Mouse (Mus musculus): ENCODE measurements around the gene Map3k12.

The Map3k12 gene

DNA sequence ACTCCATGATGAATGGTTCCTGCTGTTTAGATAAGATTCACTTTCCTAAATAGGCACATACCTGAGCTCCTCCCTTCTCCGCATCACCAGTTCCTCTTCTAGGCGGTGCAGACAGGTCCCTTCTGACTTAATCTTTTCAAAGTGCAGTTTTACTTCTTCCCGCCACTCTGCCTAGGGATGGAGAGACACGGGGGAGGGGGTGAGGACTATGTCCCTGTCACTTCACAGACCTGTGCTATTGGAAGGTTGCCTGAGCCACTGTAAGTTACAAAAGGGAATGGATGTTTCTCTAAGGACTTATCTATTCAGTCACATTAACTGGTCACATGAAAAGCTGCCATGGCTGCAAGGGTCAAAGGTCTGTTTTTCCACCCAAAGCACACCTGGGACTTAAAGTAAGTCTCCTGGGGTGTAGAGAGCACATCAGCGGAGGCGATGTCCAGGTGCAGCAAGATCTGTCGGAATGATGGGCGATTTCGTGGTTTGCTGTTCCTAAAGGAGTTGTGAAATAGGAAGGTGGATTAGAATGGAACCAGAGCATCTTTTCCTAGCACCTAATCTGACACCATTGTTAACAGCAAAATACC, 14.5 kb downstream of the Map3k12 start:
- WGBS = 71% methylated on average over 9 of the region's 9 CpGs

DNA sequence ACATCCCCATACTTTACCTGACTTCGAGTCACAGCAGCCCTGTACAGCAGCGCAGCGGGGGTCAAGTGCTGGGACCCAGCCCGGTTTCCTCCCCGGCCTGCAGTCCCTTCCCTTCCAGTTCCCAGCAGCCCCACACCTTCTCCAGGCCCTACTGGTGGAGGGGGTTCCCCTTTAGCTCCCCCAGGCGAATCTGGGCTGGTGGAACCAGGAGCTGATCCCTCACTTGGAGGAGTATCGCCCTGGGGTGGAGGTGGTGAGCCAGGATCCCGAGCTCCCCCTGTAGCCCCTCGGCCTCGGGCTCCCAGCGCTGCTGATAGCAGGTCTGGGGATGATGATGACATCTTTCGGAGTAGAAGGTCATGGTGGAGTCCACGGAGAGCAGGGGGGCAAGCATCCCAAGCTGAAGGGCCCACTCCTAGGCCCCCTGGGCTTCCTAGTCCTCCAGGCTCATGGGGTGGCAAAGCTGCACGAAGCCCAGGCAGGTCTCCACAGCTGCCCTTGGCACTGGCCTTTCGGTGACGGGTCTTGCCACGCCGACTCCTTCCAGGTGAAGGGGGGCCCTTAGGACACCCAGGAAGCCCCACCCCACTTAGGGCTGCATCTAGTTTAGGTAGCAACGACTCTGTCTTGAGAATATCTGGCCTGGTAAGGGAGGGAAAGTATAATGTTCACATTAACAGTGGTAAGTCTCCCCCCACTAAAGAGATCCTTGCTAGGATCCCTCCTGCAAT, 15.6 kb downstream of the Map3k12 start:
- WGBS = 83% methylated on average over 19 of the region's 19 CpGs

DNA sequence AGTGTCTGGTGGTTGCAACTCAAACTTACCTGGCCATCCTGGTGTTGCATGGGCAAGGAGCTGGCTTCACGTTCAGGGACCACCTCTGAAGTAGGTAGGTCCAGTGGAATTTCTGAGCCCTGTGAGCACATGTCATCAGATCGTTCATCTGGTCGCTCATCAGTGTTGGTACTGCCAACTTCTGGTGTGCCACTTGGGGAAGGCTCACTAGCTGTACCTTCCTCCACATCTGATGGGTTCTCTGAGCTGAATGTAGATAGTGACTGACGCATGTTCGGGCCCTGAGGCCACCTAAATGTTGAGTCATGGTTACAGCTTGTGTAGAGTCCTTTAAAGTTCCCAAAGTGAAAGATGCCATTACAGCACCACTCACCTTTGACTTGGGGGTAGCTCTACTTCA, 16.4 kb downstream of the Map3k12 start:
- WGBS = 73% methylated on average over 5 of the region's 5 CpGs

DNA sequence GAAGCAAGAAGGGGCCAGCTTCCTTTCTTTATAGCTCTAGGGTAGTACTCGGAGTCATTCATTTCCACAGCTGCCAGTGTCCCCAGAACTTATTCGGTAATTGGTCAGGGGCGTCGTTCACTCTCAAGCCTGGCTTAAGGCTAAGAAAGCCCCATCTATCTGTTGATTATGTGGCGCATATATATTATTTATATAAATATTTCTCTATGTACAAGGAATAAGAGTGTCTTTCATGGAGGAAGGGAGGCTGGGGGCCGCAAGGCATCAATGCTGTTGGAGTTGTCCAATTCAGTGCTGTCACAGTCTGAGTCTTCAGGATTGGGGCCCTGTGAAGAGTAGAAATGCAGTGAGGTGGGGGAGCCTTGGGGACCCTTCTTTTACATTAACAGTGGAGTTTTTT, 17.0 kb downstream of the Map3k12 start:
- 77% methylated on average over 6 of the region's 6 CpGs for WGBS

DNA sequence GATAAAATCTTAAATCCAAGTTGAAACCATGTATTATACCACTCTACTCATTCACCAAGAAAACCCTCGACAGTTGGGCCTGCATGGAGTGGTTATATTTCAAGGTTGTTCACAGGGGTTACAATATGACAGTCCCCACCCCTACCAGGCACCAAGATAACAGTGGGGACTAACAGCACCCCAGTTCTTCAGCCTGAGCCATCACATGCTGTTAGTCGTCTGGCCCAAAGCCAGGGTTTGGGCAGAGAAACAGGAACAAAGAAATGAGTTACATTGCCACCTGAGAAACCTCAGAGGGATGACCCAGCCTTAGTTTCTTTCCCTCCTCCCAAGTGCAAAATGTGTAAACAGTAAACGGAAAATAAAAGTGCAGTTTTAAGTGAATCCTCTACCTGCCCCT, 17.5 kb downstream of the Map3k12 start:
- 43% methylated on average over 3 of the region's 3 CpGs for WGBS

DNA sequence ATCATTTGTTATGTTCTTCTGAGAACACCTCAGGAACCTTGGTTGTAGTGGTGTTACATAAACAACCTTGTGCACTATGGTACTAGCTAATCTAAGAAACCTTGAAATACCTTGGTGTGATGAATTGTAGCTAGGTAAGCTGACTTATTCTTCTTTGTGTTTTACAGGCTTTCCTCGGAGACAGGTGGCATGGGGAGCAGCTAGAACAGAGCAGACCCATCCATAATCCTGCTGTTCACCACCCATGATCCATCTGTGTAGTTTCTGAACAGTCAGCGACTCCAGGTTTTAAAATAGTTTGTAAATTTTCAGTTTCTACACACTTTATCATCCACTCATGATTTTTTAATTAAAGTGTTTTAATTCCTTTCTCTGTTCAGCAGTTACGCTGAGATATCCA, 18.5 kb downstream of the Map3k12 start:
- 43% methylated on average over 3 of the region's 3 CpGs for WGBS

DNA sequence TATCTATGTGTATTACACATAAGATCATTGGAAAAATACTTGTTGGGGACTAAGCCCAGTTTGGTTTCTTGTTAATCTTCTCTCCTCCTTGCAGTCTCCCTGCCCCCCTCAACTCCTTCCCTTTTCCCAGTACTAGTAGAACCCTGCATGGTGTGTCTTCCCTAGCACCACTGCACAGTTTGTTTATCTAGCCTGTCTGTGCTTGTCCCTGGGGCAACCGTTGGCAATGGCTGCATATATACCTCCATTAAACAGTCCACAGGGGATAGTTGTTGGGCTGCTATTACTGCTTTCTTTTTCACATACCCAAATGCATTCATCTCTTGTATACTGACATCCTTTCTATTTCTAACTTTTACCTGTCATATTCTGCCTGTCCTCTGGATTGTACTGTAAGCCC, 29.2 kb downstream of the Map3k12 start:
- WGBS = 64% methylated on average over 1 of the region's 1 CpGs

DNA sequence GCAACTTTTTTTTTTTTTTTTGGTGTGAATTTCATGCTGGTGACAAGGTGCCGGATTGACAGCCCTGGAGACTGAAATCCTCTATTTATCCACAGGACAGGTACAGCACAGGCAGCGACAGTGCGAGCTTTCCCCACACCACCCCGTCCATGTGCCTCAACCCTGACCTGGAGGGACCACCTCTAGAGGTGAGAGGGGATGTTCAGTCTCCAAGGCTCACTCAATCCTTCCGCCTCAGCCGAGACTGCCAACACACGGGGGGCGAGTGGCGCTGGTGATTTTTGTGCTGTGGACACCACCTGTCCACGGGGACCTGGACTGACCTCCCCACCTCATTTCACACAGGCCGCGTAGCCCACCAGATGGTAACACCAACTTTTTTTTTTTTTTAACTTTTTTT, 31.0 kb downstream of the Map3k12 start:
- WGBS = 87% methylated on average over 12 of the region's 12 CpGs

DNA sequence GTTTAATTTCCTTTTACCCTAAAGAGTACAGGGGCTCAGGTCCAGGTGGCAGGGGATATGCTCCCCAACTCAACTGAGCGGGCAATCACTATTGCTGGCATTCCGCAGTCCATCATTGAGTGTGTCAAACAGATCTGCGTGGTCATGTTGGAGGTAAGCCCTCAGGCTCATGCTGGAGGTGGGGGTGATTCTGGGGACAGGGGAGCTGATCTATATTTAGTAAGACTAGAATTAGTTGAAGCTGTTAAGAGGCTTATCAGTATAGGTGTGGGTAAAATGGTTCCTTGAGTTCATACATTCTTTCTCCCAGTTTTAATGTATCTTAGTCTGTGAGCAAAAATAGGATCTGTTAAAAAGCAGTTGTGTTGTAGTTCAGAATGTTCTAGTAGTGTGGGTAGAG, 33.7 kb downstream of the Map3k12 start:
- WGBS = 88% methylated on average over 3 of the region's 3 CpGs

DNA sequence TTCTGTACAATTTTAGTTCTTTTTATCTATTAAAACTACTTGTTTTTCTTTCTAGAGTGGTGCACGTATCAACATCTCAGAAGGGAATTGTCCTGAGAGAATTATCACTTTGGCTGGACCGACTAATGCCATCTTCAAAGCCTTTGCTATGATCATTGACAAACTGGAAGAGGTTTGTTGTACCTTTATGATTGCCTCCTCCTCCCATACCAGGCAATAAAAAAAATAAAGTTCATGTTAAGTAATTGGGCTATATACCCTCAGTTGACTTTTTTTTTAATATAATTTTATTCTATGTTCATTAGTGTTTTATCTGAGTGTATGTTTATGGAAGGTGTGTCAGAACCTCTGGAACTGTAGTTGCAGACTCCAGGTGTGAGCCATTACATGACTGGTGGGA, 42.3 kb downstream of the Map3k12 start:
- 85% methylated on average over 2 of the region's 2 CpGs for WGBS

DNA sequence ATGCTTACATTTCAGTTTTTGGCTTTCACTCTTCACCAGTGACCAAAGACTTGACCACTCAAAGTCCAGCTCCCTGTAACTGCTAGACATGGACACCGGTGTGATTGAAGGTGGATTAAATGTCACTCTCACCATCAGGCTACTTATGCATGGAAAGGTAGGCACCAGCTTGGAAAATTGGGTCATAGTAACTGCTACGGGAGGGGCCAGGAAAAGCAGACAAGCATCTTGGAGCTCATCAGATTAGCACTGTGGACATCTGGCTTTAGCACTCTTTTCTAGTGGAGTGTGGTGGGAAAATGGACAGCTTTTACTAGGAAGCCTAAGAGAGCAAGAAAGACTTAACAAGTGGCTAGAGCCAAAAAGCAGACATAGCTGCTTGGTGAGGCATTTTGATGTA, 43.6 kb downstream of the Map3k12 start:
- WGBS = 39% methylated on average over 2 of the region's 2 CpGs

DNA sequence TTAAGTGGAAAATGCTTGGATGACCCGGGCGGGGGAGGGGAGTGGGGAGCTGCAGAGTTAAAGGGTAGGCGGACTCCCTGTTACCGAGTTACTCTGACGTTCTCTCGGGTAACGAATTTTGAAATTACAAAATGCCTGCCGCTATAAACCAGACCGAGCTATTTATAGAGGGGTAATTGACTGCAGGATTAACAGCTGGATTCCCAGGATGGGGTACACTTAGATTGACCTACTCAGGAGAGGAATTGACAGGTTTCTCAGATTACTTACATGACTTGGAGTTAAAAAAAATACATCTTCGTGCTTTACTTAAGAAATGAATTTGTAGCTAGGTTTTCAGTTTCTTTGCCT, 45.6 kb downstream of the Map3k12 start:
- 1% methylated on average over 10 of the region's 10 CpGs for WGBS

DNA sequence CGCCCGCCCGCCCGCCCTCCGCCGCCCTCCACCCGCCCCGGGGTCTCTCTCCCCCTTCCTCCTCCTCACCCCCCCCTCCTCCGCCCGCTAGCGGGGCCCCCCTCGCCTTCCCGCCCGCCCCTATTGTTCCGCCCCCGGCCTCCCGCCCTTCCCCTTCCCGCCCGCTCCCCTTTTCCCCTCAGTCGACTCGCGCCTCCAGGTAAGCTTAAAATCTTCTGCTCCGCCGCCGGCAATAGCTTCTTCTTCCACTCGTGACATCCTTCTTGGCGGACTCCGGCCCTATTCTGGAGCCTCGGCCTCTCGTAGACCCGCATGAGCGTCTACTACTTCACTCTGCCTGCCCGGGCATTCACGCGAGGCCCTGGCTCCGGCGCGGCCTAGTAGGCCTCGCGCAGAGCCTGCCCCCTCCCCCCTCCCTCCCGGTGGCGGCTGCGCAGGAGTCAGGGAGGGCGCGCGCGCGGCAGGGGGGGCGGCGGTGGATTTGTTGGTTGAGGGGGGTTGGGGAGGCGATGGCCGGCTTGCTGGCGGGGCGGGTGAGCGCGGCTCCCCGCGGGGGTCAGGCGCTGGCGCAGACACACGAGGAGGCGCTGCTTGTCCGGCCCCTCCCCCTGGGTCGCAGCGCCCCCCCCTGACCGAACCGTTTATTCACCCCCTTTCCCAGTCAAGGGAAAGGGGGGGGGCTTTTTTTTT, 46.1 kb downstream of the Map3k12 start:
- WGBS = under 1% methylated on average over 39 of the region's 67 CpGs

DNA sequence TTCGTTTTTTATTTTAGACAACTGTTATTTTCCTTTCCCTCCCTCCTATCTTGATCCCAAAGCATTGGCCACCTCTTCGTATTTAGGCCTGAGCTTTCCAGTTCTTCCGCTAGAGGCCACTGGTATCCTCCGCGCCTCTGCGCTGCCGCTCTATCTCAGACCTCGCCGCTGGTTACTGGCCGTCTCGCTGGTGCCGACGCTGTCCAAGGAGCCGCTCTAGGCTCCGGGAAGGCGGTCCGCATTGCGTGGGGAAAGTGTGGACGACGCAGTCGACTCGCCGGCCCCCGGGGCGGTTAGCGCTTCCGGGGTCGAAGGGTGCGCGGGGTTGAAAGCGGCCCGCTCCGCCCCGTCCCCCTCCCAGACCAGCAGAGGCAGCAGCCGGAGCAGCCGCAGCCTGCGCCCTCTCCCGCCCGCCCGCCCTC, 46.7 kb downstream of the Map3k12 start, which contains the start of gene Pcbp2:
TSS of gene Pcbp2 (plus strand) at position 357 of the 422 bp plus-strand sequence.
- WGBS = under 1% methylated on average over 35 of the region's 40 CpGs

DNA sequence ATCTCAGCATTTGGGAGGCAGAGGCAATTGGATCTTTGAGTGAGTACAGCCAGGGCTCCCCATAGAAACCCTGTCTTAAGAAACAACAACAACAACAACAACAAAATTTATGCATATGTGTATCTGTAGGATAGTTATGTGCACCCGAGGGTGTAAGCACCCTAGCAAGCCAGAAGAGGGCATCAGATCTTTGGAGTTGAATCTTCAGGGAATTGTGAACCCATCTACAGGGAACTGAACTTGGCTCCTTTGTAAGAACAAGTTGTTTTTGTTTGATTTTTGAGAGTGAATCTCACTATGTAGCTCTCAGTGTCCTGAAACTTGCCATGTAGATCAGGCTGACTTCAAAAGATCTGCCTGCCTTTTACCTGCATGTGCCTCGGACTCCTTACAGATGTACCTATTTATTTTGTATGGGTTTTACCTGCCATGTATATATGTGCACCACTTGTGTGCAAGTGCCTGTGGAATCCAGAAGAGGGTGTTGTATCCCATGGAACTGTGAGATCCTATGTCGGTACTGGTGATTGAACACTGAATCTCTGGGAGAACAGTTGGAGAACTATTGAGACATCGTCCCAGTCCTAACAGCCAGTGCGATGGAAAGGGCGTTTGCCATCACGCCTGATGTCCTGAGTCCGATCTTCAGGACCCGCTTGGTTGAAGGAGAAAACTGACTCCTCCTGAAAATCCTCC, 48.0 kb downstream of the Map3k12 start:
- WGBS = 96% methylated on average over 9 of the region's 9 CpGs

DNA sequence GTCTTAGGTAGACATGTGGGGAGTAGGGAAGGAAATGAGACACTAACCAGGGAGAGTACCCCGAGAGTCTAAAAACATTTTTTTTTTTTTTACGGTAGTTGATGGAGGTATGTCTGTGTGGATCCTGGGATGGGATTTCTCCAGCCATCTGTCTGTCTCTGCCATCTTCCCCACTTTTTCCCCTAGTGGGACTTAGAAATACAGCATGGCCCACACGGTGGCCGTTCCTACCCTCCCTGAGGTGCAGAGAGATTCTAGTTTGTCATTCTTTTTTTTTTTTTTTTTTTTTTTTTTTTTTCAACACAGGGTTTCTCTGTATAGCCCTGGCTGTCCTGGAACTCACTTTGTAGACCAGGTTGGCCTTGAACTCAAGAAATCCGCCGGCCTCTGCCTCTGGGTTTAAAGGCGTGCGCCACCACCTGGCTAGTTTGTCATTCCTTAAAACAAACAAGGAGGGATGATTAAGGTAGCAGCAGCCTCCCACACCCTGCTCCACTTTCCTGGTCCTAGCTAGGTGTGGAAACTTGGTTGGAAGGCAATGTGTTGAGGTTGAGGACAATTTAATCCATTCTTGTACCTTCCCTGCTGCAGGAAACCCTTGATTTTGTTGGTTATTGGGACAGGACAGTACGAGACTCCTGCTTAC, 55.3 kb downstream of the Map3k12 start:
- WGBS = 91% methylated on average over 9 of the region's 9 CpGs

DNA sequence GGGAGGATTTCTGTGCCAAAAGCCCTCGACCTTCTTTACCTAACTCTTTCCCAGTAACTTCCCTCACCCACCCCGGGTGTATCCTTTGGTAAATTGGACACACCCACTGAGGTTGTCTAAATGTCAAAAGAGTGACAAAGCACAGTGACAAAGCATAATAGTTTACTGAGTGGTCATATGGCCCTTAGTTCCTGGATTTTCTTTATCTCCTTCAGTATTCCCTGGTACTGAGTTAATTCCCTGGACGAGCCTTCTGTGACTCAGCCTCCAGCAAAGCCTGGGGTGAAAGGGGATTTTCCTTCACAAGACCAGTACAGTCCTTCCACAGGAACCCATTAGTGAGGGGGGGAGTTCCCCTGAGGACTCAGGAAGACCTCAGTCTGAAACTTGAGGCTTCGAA, 55.9 kb downstream of the Map3k12 start:
- WGBS = 75% methylated on average over 4 of the region's 4 CpGs

DNA sequence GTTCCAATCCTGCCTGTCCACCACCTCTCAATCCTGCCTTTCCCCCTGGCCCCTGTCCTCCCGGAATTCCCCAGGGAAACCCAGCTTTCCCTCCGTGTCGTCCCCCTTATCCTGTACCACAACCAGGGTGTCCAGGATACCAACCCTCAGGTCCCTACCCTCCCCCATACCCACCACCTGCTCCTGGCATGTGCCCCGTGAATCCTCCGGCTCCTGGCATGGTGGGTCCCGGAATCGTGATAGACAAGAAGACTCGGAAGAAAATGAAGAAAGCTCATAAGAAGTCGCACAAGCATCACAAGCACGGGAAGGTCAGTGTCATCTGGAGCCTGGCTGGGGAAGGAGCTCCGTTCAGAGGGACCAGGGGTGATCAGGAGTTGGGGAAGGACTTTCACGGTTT, 56.5 kb downstream of the Map3k12 start:
- WGBS = 77% methylated on average over 12 of the region's 12 CpGs

DNA sequence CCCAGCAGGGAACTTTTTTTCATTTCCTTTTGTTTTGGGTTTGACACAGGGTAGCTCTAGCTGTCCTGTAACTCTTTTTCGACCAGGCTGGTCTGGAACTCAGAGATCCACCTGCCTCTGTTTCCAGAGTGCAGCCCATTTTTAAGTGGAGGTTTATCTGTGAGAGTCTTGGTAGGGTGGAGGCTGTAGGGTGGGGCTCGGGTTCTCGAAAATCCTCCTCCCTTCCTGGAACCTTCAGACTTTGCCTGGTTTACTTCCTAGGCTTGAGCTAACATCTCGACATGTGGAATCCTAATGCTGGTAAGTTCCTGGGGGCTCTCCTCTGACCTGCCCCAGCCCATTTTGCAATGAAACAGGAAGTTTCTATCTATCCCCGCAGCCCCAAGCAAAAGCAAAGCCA, 57.0 kb downstream of the Map3k12 start:
- 64% methylated on average over 5 of the region's 5 CpGs for WGBS

DNA sequence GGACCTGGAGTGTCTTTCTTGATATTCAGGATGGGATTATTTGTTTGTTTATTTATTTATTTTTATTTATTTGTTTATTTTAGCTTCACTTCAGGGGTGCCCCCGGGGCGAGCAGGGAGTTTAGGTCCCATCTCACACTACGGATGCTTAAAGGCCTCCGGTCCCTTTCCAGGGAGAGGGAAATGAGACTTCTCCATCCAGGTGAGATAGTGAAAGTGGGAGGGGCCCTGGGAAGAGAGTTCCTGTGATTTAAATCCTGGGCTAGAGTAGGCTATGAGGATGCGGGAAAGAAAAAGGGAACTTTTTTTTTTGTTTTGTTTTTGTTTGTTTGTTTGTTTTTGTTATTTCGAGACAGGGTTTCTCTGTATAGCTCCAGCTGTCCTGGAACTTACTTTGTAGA, 57.5 kb downstream of the Map3k12 start:
- WGBS = 44% methylated on average over 6 of the region's 6 CpGs

DNA sequence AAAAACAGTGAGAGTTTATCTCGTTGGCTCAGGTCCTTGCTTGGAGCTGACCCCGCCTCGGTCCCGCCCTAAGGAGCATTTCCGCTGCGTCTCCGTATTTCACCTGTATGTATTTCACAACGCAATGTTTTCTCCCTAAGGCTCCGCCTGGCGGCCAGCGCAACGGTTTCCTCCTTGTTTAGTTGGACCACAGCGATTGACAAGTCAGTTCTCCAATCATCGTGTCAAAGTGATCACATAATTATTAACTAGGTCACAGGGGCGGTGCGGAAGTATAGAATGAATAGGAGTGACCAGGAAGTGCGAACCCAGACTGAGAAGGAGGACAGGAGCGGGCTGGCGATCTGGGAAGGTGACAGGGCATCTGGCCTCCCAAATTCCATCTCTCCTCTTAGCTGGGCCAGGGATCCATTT, 58.0 kb downstream of the Map3k12 start, which contains the start of gene Prr13:
TSS of gene Prr13 (plus strand) at position 125 of the 414 bp plus-strand sequence.
- 2% methylated on average over 19 of the region's 19 CpGs for WGBS
